Mouse (Mus musculus): ENCODE data around the gene Rfc4.

DNA sequence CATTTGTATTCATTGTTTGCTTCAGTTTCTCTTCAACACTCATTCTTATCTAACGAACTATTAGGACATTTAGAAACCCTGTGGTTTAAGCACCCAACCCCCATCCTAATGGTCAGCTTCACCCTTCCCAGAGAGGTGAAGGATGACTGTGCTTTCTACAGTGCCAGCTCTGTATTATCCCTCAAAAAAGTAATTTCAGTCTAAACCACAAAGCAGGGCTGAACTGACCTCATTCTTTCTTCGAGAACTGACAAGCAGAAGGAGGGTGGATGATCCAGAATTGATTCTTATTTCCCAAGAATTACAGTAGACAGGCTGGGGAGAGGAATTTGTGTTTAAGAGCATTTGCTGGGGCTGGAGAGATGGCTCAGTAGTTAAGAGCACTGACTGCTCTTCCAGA, 32.2 kb upstream of the Rfc4 start:
- TF ChIP-seq POLR2A (IDR thresholded peaks at IDR 0.05; ENCODE audit: extremely low read depth, insufficient read depth, low read length), result no peak
- no peak for TF ChIP-seq CTCF (IDR thresholded peaks at IDR 0.05; ENCODE audit: low read depth, low read length)
